29 mouse cellular contexts compared by ENCODE assay signal in the genomic region with DNA sequence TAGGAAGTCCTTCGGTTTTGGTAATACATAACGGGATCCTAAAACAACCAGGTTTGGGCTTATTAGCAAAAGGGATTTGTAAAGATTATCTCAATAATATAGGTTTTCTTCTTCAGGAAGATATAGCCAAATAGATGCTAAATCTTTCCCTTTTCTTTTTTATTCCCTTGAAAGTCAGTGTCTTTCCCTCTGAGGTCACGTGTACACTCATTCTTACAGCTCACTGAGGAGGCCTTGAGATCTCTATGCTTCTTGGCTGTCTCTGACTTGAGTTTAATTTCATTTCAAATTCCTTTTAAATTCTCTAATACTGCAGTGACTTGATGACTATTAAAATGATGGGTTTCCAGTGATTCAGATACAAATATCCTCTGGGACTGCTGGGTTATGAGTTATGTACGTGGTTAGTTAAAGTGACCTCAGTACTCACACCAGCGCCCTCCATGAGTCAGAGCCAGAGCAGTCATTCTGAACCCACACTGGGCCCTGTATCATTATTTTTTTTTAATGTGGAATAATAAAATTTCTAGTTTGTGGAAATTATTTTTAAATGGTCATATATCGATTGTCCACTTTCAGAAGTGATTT. TPM values are rescaled to one million over a fixed set of nuclear protein-coding genes. Genes with fewer than 3 reads are reported as not detected.
DNase-seq lines count a peak whose midpoint lies in the region; ATAC-seq and TF ChIP-seq lines count a peak whose summit lies in the region.
"Had no signal": no experiment of that assay in that cellular context is flagged by ENCODE, and none has a peak within 500 bp of the region (broad histone marks: within the 10 kb centered on the region; RNA-seq: fewer than 3 reads in every experiment).

No protein-coding gene starts in this region.

- 0 out of 4 replicates have a peak, but pooled peaks cover 0 to 4% of the 10 kb centered on the region in 2 experiments for H3K4me1 ChIP-seq in CH12.LX (ENCODE audit: control insufficient read depth in 1 of 2, insufficient read depth in 2 of 2)
- H3K4me1 ChIP-seq in hindbrain, embryonic 16.5 days (ENCODE audit: control insufficient read depth, insufficient read depth, low read depth, low read length), result no peaks in the 10 kb centered on the region
- H3K4me1 ChIP-seq: embryonic facial prominence, embryonic 12.5 days; forebrain, embryonic 13.5 days; heart, embryonic 12.5 days; hindbrain, embryonic 10.5 days; hindbrain, embryonic 15.5 days had no signal

- H3K79me2 ChIP-seq in CH12.LX (replicated peaks; ENCODE audit: control insufficient read depth, extremely low read depth, insufficient read depth, poor library complexity, severe bottlenecking), result no peaks in the 10 kb centered on the region

- TF ChIP-seq POLR2A in CH12.LX (IDR thresholded peaks at IDR 0.05; ENCODE audit: low read depth, low read length), result no peak

- WGBS in hindbrain, embryonic 16.5 days, result 92% methylated on average over 6 of the region's 6 CpGs

- no peak overlapping the region for H3K4me3 ChIP-seq in CH12.LX (replicated peaks in 1 of 3; ENCODE audit: low read depth in 2 of 3, low read length in 2 of 3, poor library complexity in 1 of 3)
- H3K4me3 ChIP-seq in hindbrain, embryonic 16.5 days (ENCODE audit: low read length), result no peak overlapping the region
- H3K4me3 ChIP-seq: embryonic facial prominence, embryonic 12.5 days; erythroblast, embryonic 14.5 days; forebrain, embryonic 13.5 days; heart, adult 2 months; heart, embryonic 12.5 days; hindbrain, embryonic 10.5 days; hindbrain, embryonic 15.5 days had no signal

- peak; percentile 58 for DNase-seq in adrenal gland, adult 2 months
- DNase-seq in adrenal gland, adult 18-20 months (ENCODE audit: low spot score in 2 of 2), result no peak
- DNase-seq in CH12.LX (ENCODE audit: extremely low read depth), result peak; percentile 2
- DNase-seq in adrenal gland, postnatal 10 days, result peak; percentile 4
- peak; percentile 62 for DNase-seq in fibroblast of lung, adult 2 months (ENCODE audit: low read depth)
- no peak for DNase-seq in cerebellum, adult 11 months
- no peak for DNase-seq in left cerebral cortex, postnatal 25 days (ENCODE audit: low spot score in 2 of 2)
- DNase-seq: cerebellum, adult 11-12 months; cerebellum, adult 9-11 months; embryo, embryonic 11 days; gastrocnemius, postnatal 36 days; heart, adult 2 months; kidney, adult 2 months; layer of hippocampus, postnatal 36 days; liver; lung, embryonic 14.5 days; lung, postnatal 14 days; midbrain, embryonic 14.5 days; right cerebral cortex, postnatal 25 days; spleen, adult 18-20 months; thymus, postnatal 14 days had no signal

- no peak overlapping the region for H3K9ac ChIP-seq in CH12.LX (ENCODE audit: insufficient read depth, low read depth)
- H3K9ac ChIP-seq in hindbrain, embryonic 16.5 days (ENCODE audit: low read depth, low read length), result no peak overlapping the region
- H3K9ac ChIP-seq: embryonic facial prominence, embryonic 12.5 days; forebrain, embryonic 13.5 days; heart, embryonic 12.5 days; hindbrain, embryonic 15.5 days; liver, embryonic 14.5 days; lung, embryonic 14.5 days had no signal

- H3K27ac ChIP-seq in CH12.LX (ENCODE audit: insufficient read depth, low read depth), result no peak overlapping the region
- no peak overlapping the region for H3K27ac ChIP-seq in hindbrain, embryonic 16.5 days (ENCODE audit: low read depth, low read length)
- H3K27ac ChIP-seq: embryonic facial prominence, embryonic 12.5 days; forebrain, embryonic 13.5 days; heart, adult 2 months; hindbrain, embryonic 10.5 days; hindbrain, embryonic 15.5 days; liver, embryonic 14.5 days had no signal

- no peak for TF ChIP-seq CTCF in CH12.LX (conservative IDR thresholded peaks at IDR 0.05 in 1 of 2, IDR thresholded peaks at IDR 0.05 in 1 of 2; ENCODE audit: low read depth in 2 of 2, low read length in 2 of 2)

- H3K4me2 ChIP-seq in CH12.LX (ENCODE audit: insufficient read depth, low read depth, poor library complexity, severe bottlenecking), result no peak overlapping the region
- H3K4me2 ChIP-seq in hindbrain, embryonic 16.5 days (ENCODE audit: low read length), result no peak overlapping the region
- H3K4me2 ChIP-seq: embryonic facial prominence, embryonic 12.5 days; forebrain, embryonic 13.5 days; heart, embryonic 12.5 days; hindbrain, embryonic 15.5 days; lung, embryonic 14.5 days had no signal

- no peaks in the 10 kb centered on the region for H3K27me3 ChIP-seq in CH12.LX (replicated peaks)
- H3K27me3 ChIP-seq in hindbrain, embryonic 16.5 days (replicated peaks; ENCODE audit: control insufficient read depth, insufficient read depth, low read length), result no peaks in the 10 kb centered on the region
- H3K27me3 ChIP-seq: embryonic facial prominence, embryonic 12.5 days; forebrain, embryonic 13.5 days; heart, embryonic 12.5 days; hindbrain, embryonic 15.5 days had no signal

- no peaks in the 10 kb centered on the region for H3K36me3 ChIP-seq in CH12.LX (replicated peaks in 1 of 2; ENCODE audit: control insufficient read depth in 1 of 2, insufficient read depth in 1 of 2, low read length in 1 of 2)
- no peaks in the 10 kb centered on the region for H3K36me3 ChIP-seq in hindbrain, embryonic 16.5 days (ENCODE audit: control insufficient read depth, insufficient read depth, low read length)
- H3K36me3 ChIP-seq: embryonic facial prominence, embryonic 12.5 days; heart, embryonic 12.5 days; hindbrain, embryonic 10.5 days; hindbrain, embryonic 15.5 days had no signal

- in situ Hi-C loops in CH12.LX (cut with MboI; ENCODE audit: low pct_ligation_motif_present, low pct_unique_long_range_greater_than_20kb, low sequenced_read_pairs), result no loop called here

- no peak for TF ChIP-seq RAD21 in CH12.LX (IDR thresholded peaks at IDR 0.05; ENCODE audit: low read depth, low read length)

- TF ChIP-seq EP300 in CH12.LX (IDR thresholded peaks at IDR 0.05; ENCODE audit: low read length), result no peak

- no peaks in the 10 kb centered on the region for H3K9me3 ChIP-seq in CH12.LX (replicated peaks; ENCODE audit: low read length)
- no peaks in the 10 kb centered on the region for H3K9me3 ChIP-seq in hindbrain, embryonic 16.5 days (ENCODE audit: control insufficient read depth, low read length)
- H3K9me3 ChIP-seq: embryonic facial prominence, embryonic 12.5 days; forebrain, embryonic 13.5 days; heart, embryonic 12.5 days; hindbrain, embryonic 10.5 days; hindbrain, embryonic 15.5 days had no signal

- intact Hi-C loops in left cerebral cortex, postnatal 25 days (cut with DNase I), result no loop called here

- ATAC-seq in hindbrain, embryonic 16.5 days, result no peak
- ATAC-seq: forebrain, embryonic 13.5 days had no signal

- dilution Hi-C loops in CH12.LX (cut with MboI; ENCODE audit: extremely low pct_ligation_motif_present, extremely low pct_unique_long_range_greater_than_20kb, low sequenced_read_pairs), result no loop called here

TF ChIP-seq in CH12.LX, 34 proteins besides CTCF, POLR2A, EP300 and RAD21:
- TF ChIP-seq ZC3H11A (IDR thresholded peaks at IDR 0.05; ENCODE audit: low read depth, low read length) (no peak), MXI1 (IDR thresholded peaks at IDR 0.05; ENCODE audit: low read depth, low read length) (no peak), TCF12 (IDR thresholded peaks at IDR 0.05; ENCODE audit: low read depth, low read length) (no peak), E2F4 (IDR thresholded peaks at IDR 0.05; ENCODE audit: insufficient replicate concordance, low read depth, low read length) (no peak), RCOR1 (conservative IDR thresholded peaks at IDR 0.05; ENCODE audit: low read depth, low read length) (no peak), ETS1 (conservative IDR thresholded peaks at IDR 0.05; ENCODE audit: low read depth, low read length) (no peak), HCFC1 (IDR thresholded peaks at IDR 0.05; ENCODE audit: low read depth, low read length) (no peak), JUND (conservative IDR thresholded peaks at IDR 0.05; ENCODE audit: low read depth, low read length) (no peak), MAX (IDR thresholded peaks at IDR 0.05; ENCODE audit: low read length) (no peak), SIN3A (IDR thresholded peaks at IDR 0.05; ENCODE audit: low read length) (no peak), POLR2AphosphoS2 (IDR thresholded peaks at IDR 0.05; ENCODE audit: low read depth, low read length) (no peak), NRF1 (IDR thresholded peaks at IDR 0.05; ENCODE audit: low read depth, low read length) (no peak), ZNF384 (IDR thresholded peaks at IDR 0.05; ENCODE audit: low read depth, low read length) (no peak), MEF2A (IDR thresholded peaks at IDR 0.05; ENCODE audit: borderline replicate concordance, low read depth, low read length) (no peak), JUN (IDR thresholded peaks at IDR 0.05; ENCODE audit: insufficient read depth, low read depth, low read length) (no peak), MAZ (IDR thresholded peaks at IDR 0.05; ENCODE audit: low read depth, low read length) (no peak), SMC3 (IDR thresholded peaks at IDR 0.05; ENCODE audit: low read depth, low read length) (no peak), USF2 (conservative IDR thresholded peaks at IDR 0.05; ENCODE audit: low read depth, low read length) (no peak), CHD2 (IDR thresholded peaks at IDR 0.05; ENCODE audit: low read length) (no peak)
TF ChIP-seq in CH12.LX: peak in this region for 0.

RNA-seq across cellular contexts. Expression of a gene that starts 24.2 kb away (rescaled TPM):
- total RNA-seq in adrenal gland, adult 2 months (2021), result 10 to 100 TPM; 20.0 to 22.6 TPM
- 0.41 and 0.84 TPM in 2 replicates for polyA plus RNA-seq in adrenal gland, adult 2 months (2012; rRNA removed)
- total RNA-seq in adrenal gland, adult 18-20 months (2021), result 10 to 100 TPM; 15.1 to 17.4 TPM
- total RNA-seq in CH12.LX (2012; rRNA removed) (2.5 TPM in 2 replicates), CH12.LX (2014; rRNA removed) (3.1 and 3.4 TPM in 2 replicates)
- polyA plus RNA-seq in CH12.LX (2012; ENCODE audit: insufficient read length, low read depth), result 3.2 and 4.0 TPM in 2 replicates
- 10 to 100 TPM; 22.0 to 26.8 TPM for total RNA-seq in adrenal gland, postnatal 10 days (2021)
- 18.4 and 20.1 TPM in 2 replicates for polyA plus RNA-seq in hindbrain, embryonic 16.5 days (2015; fragmentation: Nextera tagmentation; extraction: Ambion mirVana)
- 10 to 100 TPM; 52.6 to 57.5 TPM for total RNA-seq in left cerebral cortex, postnatal 25 days (2021)

Comparison
In these comparisons a context has a peak if more than half of its experiments do, and no peak if none do; other contexts are left out.
1. DNase-seq: peak in adrenal gland, adult 2 months (single experiment), CH12.LX (single experiment), adrenal gland, postnatal 10 days (single experiment) and fibroblast of lung, adult 2 months (single experiment); none in adrenal gland, adult 18-20 months (0 of 2), cerebellum, adult 11 months (single experiment) and left cerebral cortex, postnatal 25 days (0 of 2).